Comparison of ENCODE assay signal across 13 mouse cellular contexts in genomic region chr10:62058508-62059375, GRCm38 (mm10).
A peak's percentile ranks its signal among the peaks of the same experiment; 100 is the strongest.
DNase-seq lines count a peak whose midpoint lies in the region; ATAC-seq lines count a peak whose summit lies in the region.
"Had no signal": no experiment of that assay in that cellular context is flagged by ENCODE, and none has a peak within 500 bp of the region (broad histone marks: within the 10 kb centered on the region; RNA-seq: fewer than 3 reads in every experiment).

No protein-coding gene starts in this region.

- 73% methylated on average over 13 of the region's 13 CpGs for WGBS in heart, embryonic 10.5 days
- WGBS in neural tube, embryonic 15.5 days, result 26% methylated on average over 13 of the region's 13 CpGs
- WGBS in forebrain, embryonic 13.5 days, result 77% methylated on average over 13 of the region's 13 CpGs

- H3K27me3 ChIP-seq in heart, embryonic 10.5 days (ENCODE audit: insufficient read depth, poor library complexity, severe bottlenecking), result 0 out of 2 replicates have a peak, but pooled peaks cover 5% of the 10 kb centered on the region
- H3K27me3 ChIP-seq in neural tube, embryonic 15.5 days (replicated peaks), result 0 out of 2 replicates have a peak, but pooled peaks cover 3% of the 10 kb centered on the region
- no peaks in the 10 kb centered on the region for H3K27me3 ChIP-seq in forebrain, embryonic 13.5 days
- H3K27me3 ChIP-seq: forebrain, embryonic 15.5 days had no signal

- no peak overlapping the region for H3K4me3 ChIP-seq in heart, embryonic 10.5 days
- no peak overlapping the region for H3K4me3 ChIP-seq in neural tube, embryonic 15.5 days (replicated peaks)
- no peak overlapping the region for H3K4me3 ChIP-seq in forebrain, embryonic 13.5 days
- H3K4me3 ChIP-seq: forebrain, embryonic 15.5 days; liver, embryonic 12.5 days had no signal

- no peaks in the 10 kb centered on the region for H3K36me3 ChIP-seq in heart, embryonic 10.5 days
- no peaks in the 10 kb centered on the region for H3K36me3 ChIP-seq in neural tube, embryonic 15.5 days
- H3K36me3 ChIP-seq in forebrain, embryonic 13.5 days (ENCODE audit: poor library complexity, severe bottlenecking), result no peaks in the 10 kb centered on the region
- H3K36me3 ChIP-seq: forebrain, embryonic 15.5 days; liver, embryonic 12.5 days had no signal

- no peak overlapping the region for H3K9ac ChIP-seq in neural tube, embryonic 15.5 days (replicated peaks)
- no peak overlapping the region for H3K9ac ChIP-seq in forebrain, embryonic 13.5 days
- H3K9ac ChIP-seq: forebrain, embryonic 15.5 days; liver, embryonic 12.5 days had no signal

- H3K4me2 ChIP-seq in neural tube, embryonic 15.5 days, result no peak overlapping the region
- H3K4me2 ChIP-seq in forebrain, embryonic 13.5 days, result no peak overlapping the region
- H3K4me2 ChIP-seq: forebrain, embryonic 15.5 days; liver, embryonic 12.5 days had no signal

- intact Hi-C loops in left cerebral cortex, postnatal 4 days (cut with DNase I), result loop anchor here (5.0 kb wide), 1 partner anchor 44 kb away; no protein-coding TSS in a partner anchor

- 0 out of 2 replicates have a peak, but pooled peaks have one; percentile 40 for ATAC-seq in neural tube, embryonic 15.5 days (ENCODE audit: low FRiP score)
- ATAC-seq in megakaryocyte, adult 5-6 weeks (ENCODE audit: poor library complexity, severe bottlenecking), result no peak
- no peak for ATAC-seq in forebrain, embryonic 13.5 days
- ATAC-seq: forebrain, embryonic 15.5 days; liver, embryonic 12.5 days had no signal

- no peaks in the 10 kb centered on the region for H3K9me3 ChIP-seq in heart, embryonic 10.5 days
- H3K9me3 ChIP-seq in neural tube, embryonic 15.5 days (replicated peaks), result no peaks in the 10 kb centered on the region
- H3K9me3 ChIP-seq in forebrain, embryonic 13.5 days (replicated peaks), result no peaks in the 10 kb centered on the region
- H3K9me3 ChIP-seq: forebrain, embryonic 15.5 days; liver, embryonic 12.5 days had no signal

- H3K27ac ChIP-seq in heart, embryonic 10.5 days, result 0 out of 2 replicates have a peak overlapping the region, but pooled peaks have one; percentile 16
- H3K27ac ChIP-seq in neural tube, embryonic 15.5 days (replicated peaks), result no peak overlapping the region
- H3K27ac ChIP-seq in forebrain, embryonic 13.5 days, result no peak overlapping the region
- H3K27ac ChIP-seq: forebrain, embryonic 15.5 days; liver, embryonic 12.5 days had no signal

- peaks cover 23% of the 10 kb centered on the region for H3K4me1 ChIP-seq in heart, embryonic 10.5 days
- H3K4me1 ChIP-seq in neural tube, embryonic 15.5 days, result peaks cover 36% of the 10 kb centered on the region
- H3K4me1 ChIP-seq in forebrain, embryonic 13.5 days, result peaks cover 9% of the 10 kb centered on the region; the same call in 1 of the 2 replicates
- H3K4me1 ChIP-seq: liver, embryonic 12.5 days had no signal

- no peak for DNase-seq in heart, embryonic 10.5 days (ENCODE audit: low spot score)
- DNase-seq in heart, postnatal 4 days, result no peak
- peak; percentile 74 for DNase-seq in ZHBTc4 (ENCODE audit: low read depth, low spot score)
- DNase-seq in kidney, postnatal 10 days, result peak; percentile 59
- no peak for DNase-seq in left cerebral cortex, postnatal 4 days
- DNase-seq: heart, adult 11 months; layer of hippocampus, postnatal 36 days; lung, postnatal 36 days had no signal

Comparison
In these comparisons a context has a peak if more than half of its experiments do, and no peak if none do; other contexts are left out.
1. DNase-seq: peak in ZHBTc4 (single experiment) and kidney, postnatal 10 days (single experiment); none in heart, embryonic 10.5 days (single experiment), heart, postnatal 4 days (single experiment) and left cerebral cortex, postnatal 4 days (single experiment).